ENCODE assay signal across 10 mouse cellular contexts in the genomic region with DNA sequence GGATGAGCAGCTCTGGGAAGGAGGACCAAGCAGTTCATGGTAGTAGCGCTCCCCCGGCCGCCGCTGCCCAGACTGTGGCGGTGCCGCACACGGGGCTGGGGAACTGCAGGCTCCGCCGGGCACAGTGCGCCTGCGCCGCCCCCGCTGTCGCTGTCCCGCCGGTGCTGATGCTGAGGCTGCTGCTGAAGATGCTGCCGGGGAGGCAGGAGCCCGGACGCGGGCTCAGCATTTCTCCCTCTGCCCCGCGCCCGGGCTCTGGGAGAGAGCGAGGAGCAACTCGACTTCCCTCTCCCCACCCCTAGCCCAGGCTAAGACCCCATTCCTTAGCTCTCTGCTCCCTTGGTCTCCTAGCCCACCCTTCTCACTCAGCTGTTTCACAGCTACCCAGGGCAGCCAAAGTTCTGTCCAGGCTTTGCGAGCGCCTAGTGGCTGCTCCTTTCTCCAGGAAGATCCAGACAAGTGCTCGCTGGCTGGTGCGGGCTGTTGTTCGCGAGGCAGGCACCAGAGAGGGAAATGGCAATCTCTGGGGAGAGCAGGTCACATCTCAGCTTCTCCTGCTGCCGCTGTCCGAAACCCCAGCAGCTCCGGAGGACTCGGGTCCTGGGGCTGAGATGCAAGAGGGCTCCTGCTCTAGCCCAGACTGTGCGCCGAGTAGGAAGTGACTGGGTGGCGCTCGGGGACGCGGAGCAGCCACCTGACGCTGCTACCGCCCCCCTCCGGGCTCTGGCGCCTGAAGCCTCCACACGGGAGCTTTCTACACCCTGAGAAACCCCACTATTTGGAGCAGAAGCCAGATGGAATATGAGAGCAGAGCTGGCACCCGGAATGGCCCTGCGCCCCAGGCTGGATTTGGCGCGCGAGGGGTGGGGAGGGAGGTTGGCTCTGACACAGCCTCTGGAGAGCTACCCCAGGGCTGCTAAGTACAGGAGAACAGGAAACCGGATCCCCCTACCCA. TPM values are rescaled to one million over a fixed set of nuclear protein-coding genes. Genes with fewer than 3 reads are reported as not detected.
DNase-seq lines count a peak whose midpoint lies in the region; ATAC-seq and TF ChIP-seq lines count a peak whose summit lies in the region.
"Had no signal": no experiment of that assay in that cellular context is flagged by ENCODE, and none has a peak within 500 bp of the region (broad histone marks: within the 10 kb centered on the region; RNA-seq: fewer than 3 reads in every experiment).

Kcnh5 (minus strand) TSS at position 642 of the 955 bp plus-strand sequence.

- peaks cover 17% of the 10 kb centered on the region for H3K4me1 ChIP-seq in heart, embryonic 10.5 days
- peaks cover 22% of the 10 kb centered on the region for H3K4me1 ChIP-seq in E14TG2a.4 (replicated peaks; ENCODE audit: low read depth, low read length)
- peaks cover 25% of the 10 kb centered on the region for H3K4me1 ChIP-seq in embryonic facial prominence, embryonic 10.5 days
- no peaks in the 10 kb centered on the region for H3K4me1 ChIP-seq in neural tube, embryonic 11.5 days (ENCODE audit: control insufficient read depth, insufficient read depth, low read length)

- H3K27me3 ChIP-seq in heart, embryonic 10.5 days (ENCODE audit: insufficient read depth, poor library complexity, severe bottlenecking): peaks cover 68% of the 10 kb centered on the region
- H3K27me3 ChIP-seq in E14TG2a.4 (ENCODE audit: insufficient read depth, low read length): peaks cover 73% of the 10 kb centered on the region
- peaks cover 68% of the 10 kb centered on the region for H3K27me3 ChIP-seq in embryonic facial prominence, embryonic 10.5 days (replicated peaks; ENCODE audit: low read depth, poor library complexity, severe bottlenecking)
- peaks cover 13% of the 10 kb centered on the region for H3K27me3 ChIP-seq in neural tube, embryonic 11.5 days (ENCODE audit: control insufficient read depth, insufficient read depth, low read length)
- H3K27me3 ChIP-seq: CH12.LX had no signal

- H3K27ac ChIP-seq in heart, embryonic 10.5 days: no peak within 1 kb of the TSS
- peak within 1 kb of the TSS; percentile 44; the same call in 1 of the 2 replicates for H3K27ac ChIP-seq in embryonic facial prominence, embryonic 10.5 days (replicated peaks)
- H3K27ac ChIP-seq in left cerebral cortex, adult 2 months: peak within 1 kb of the TSS; percentile 94
- no peak within 1 kb of the TSS for H3K27ac ChIP-seq in neural tube, embryonic 11.5 days (ENCODE audit: low read depth, low read length)

- H3K36me3 ChIP-seq in heart, embryonic 10.5 days: no peaks in the 10 kb centered on the region
- no peaks in the 10 kb centered on the region for H3K36me3 ChIP-seq in E14TG2a.4 (ENCODE audit: insufficient read depth, low read length)
- H3K36me3 ChIP-seq in embryonic facial prominence, embryonic 10.5 days (replicated peaks): no peaks in the 10 kb centered on the region
- H3K36me3 ChIP-seq in neural tube, embryonic 11.5 days (ENCODE audit: control insufficient read depth, insufficient read depth, low read length): no peaks in the 10 kb centered on the region

- DNase-seq in heart, embryonic 10.5 days (ENCODE audit: low spot score): peak; percentile 78
- DNase-seq in heart, adult 18-20 months: no peak
- peak; percentile 85 for DNase-seq in embryonic facial prominence, embryonic 10.5 days (ENCODE audit: low spot score)
- peak; percentile 7 to 9 for DNase-seq in heart, postnatal 14 days
- peak; percentile 75 for DNase-seq in left cerebral cortex, adult 2 months (ENCODE audit: extremely low spot score in 1 of 2, low spot score in 2 of 2)
- peak; percentile 87 for DNase-seq in neural tube, embryonic 11.5 days (ENCODE audit: low spot score)
- no peak for DNase-seq in spleen, postnatal 14 days (ENCODE audit: low spot score in 2 of 2)

- H3K4me3 ChIP-seq in heart, embryonic 10.5 days: peak within 1 kb of the TSS; percentile 60
- H3K4me3 ChIP-seq in E14TG2a.4 (replicated peaks; ENCODE audit: low read length): peak within 1 kb of the TSS; percentile 85
- H3K4me3 ChIP-seq in embryonic facial prominence, embryonic 10.5 days: peak within 1 kb of the TSS; percentile 65
- H3K4me3 ChIP-seq in left cerebral cortex, adult 2 months: peak within 1 kb of the TSS; percentile 80
- H3K4me3 ChIP-seq in neural tube, embryonic 11.5 days (ENCODE audit: low read depth, low read length): peak within 1 kb of the TSS; percentile 51

- H3K9me3 ChIP-seq in heart, embryonic 10.5 days: no peaks in the 10 kb centered on the region
- no peaks in the 10 kb centered on the region for H3K9me3 ChIP-seq in E14TG2a.4 (ENCODE audit: low read length)
- H3K9me3 ChIP-seq in embryonic facial prominence, embryonic 10.5 days: no peaks in the 10 kb centered on the region
- no peaks in the 10 kb centered on the region for H3K9me3 ChIP-seq in neural tube, embryonic 11.5 days (ENCODE audit: control insufficient read depth, low read length)

- under 1% methylated on average over 52 of the region's 52 CpGs for WGBS in heart, embryonic 10.5 days
- WGBS in embryonic facial prominence, embryonic 10.5 days: under 1% methylated on average over 52 of the region's 52 CpGs
- WGBS in neural tube, embryonic 11.5 days: under 1% methylated on average over 47 of the region's 52 CpGs

- H3K4me2 ChIP-seq in neural tube, embryonic 11.5 days (ENCODE audit: low read depth): peak within 1 kb of the TSS; percentile 80

- intact Hi-C loops in heart, postnatal 14 days (cut with DNase I): no loop called here
- intact Hi-C loops in left cerebral cortex, adult 2 months (cut with DNase I): loop anchor here (2.0 to 5.0 kb wide), 3 partner anchors 100 to 850 kb away; no protein-coding TSS in a partner anchor

- peak within 1 kb of the TSS; percentile 54 for H3K9ac ChIP-seq in neural tube, embryonic 11.5 days (ENCODE audit: low read length)

- no peak for TF ChIP-seq CTCF in E14TG2a.4 (conservative IDR thresholded peaks at IDR 0.05; ENCODE audit: low read length)
- no peak for TF ChIP-seq CTCF in left cerebral cortex, adult 2 months (IDR thresholded peaks at IDR 0.05)

- peak; percentile 94 for ATAC-seq in neural tube, embryonic 11.5 days (ENCODE audit: insufficient read depth, low FRiP score, low TSS enrichment)

RNA-seq across cellular contexts. Expression of gene Kcnh5, which starts in this region (rescaled TPM):
- polyA plus RNA-seq in heart, embryonic 10.5 days (2016; fragmentation: Nextera tagmentation; extraction: Ambion mirVana): 0.11 TPM in 1 of 2 replicates, not detected in the other
- total RNA-seq in heart, adult 18-20 months (2021): not detected
- 0.18 and 0.24 TPM in 2 replicates for polyA plus RNA-seq in embryonic facial prominence, embryonic 10.5 days (2016; fragmentation: Nextera tagmentation; extraction: Ambion mirVana)
- total RNA-seq in heart, postnatal 14 days (2021): not detected
- 10 to 100 TPM; 83.7 to 88.1 TPM for total RNA-seq in left cerebral cortex, adult 2 months (2021)
- 0.23 and 0.53 TPM in 2 replicates for polyA plus RNA-seq in neural tube, embryonic 11.5 days (2014; fragmentation: Nextera tagmentation; extraction: Ambion mirVana)
- polyA plus RNA-seq: large intestine, adult 2 months had no signal

Comparison
In these comparisons a context has a peak if more than half of its experiments do, and no peak if none do; other contexts are left out.
1. RNA of gene Kcnh5 (total RNA-seq): 83.7 to 88.1 TPM in left cerebral cortex, adult 2 months; not detected in heart, adult 18-20 months and not detected in heart, postnatal 14 days; every median in the first group is over 10 times any median in the second.
2. Peak in DNase-seq and H3K4me3 ChIP-seq in heart, embryonic 10.5 days; RNA of the gene not detected or under 1 TPM.
3. Peak in DNase-seq, H3K4me3 ChIP-seq and H3K27ac ChIP-seq in embryonic facial prominence, embryonic 10.5 days; RNA of the gene not detected or under 1 TPM.
4. Peak in DNase-seq in heart, postnatal 14 days; RNA of the gene not detected or under 1 TPM.
5. Peak in DNase-seq, ATAC-seq, H3K4me3 ChIP-seq, H3K9ac ChIP-seq and H3K4me2 ChIP-seq in neural tube, embryonic 11.5 days; RNA of the gene not detected or under 1 TPM.
6. DNase-seq: peak in left cerebral cortex, adult 2 months (2 of 2); none in heart, adult 18-20 months (0 of 2) and spleen, postnatal 14 days (0 of 2).
7. Peak in every context shown above with its lines, with median percentiles within 50 percentile points of each other: H3K4me3 ChIP-seq.